In genomic region chr11:5510686-5511085, GRCm38 (mm10) we compare ENCODE assay signal across 31 mouse cellular contexts. TPM values are rescaled to one million over a fixed set of nuclear protein-coding genes. Genes with fewer than 3 reads are reported as not detected.
"Had no signal": no experiment of that assay in that cellular context is flagged by ENCODE, and none has a peak within 500 bp of the region (broad histone marks: within the 10 kb centered on the region; RNA-seq: fewer than 3 reads in every experiment).

No protein-coding gene starts in this region.

RNA-seq across cellular contexts. Expression of gene Ankrd36, which starts 58.8 kb away (rescaled TPM):
- total RNA-seq: gastrocnemius, adult 18-20 months; gastrocnemius, adult 8-10 months; gastrocnemius, postnatal 14 days; gastrocnemius, postnatal 36 days; heart, adult 2 months; heart, postnatal 14 days; heart, postnatal 36 days; hematopoietic stem cell, adult 5-6 weeks; hindbrain, postnatal 0 days; layer of hippocampus, adult 18-20 months; layer of hippocampus, adult 8-10 months; layer of hippocampus, postnatal 14 days; layer of hippocampus, postnatal 36 days; left cerebral cortex, adult 18-20 months; left cerebral cortex, adult 8-10 months; left cerebral cortex, postnatal 10 days; left cerebral cortex, postnatal 25 days; left cerebral cortex, postnatal 4 days had no signal
- polyA plus RNA-seq: heart, embryonic 13.5 days; heart, embryonic 15.5 days; heart, postnatal 0 days; hindbrain, embryonic 11.5 days; hindbrain, embryonic 13.5 days; hindbrain, embryonic 15.5 days; hindbrain, postnatal 0 days; intestine, embryonic 14.5 days; intestine, embryonic 16.5 days; kidney, embryonic 14.5 days; kidney, embryonic 16.5 days; large intestine, adult 2 months; limb, embryonic 11.5 days; limb, embryonic 15.5 days had no signal
